Mouse (Mus musculus): ENCODE data around the gene Slc7a10. TPM values are rescaled to one million over a fixed set of nuclear protein-coding genes. Genes with fewer than 3 reads are reported as not detected.
"Not testable (repeated sequence)": the region's sequence is repeated elsewhere in the genome, so short reads cannot be mapped to it uniquely, and the experiment has no call there.

Gene Slc7a10
- total RNA-seq, 1 experiment: not detected

DNA sequence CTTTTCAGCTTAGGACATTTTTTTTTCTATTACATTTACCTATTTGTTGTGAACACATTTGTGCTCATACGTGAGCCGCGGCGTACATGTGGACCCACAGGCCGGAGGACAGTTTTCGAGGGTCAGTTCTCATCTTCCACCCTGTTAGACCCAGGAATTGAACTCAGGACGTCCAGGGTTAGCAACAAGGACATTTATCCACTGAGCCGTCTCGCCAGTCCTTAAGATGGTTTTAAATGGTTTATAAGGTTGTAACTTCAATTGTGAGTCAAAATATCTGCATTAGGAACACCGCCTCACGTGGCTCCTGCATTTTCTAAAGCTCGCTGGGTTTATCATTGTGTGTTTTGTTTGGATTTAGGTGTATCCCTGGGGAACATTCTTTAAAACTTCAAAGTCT, 47.7 kb downstream of the Slc7a10 start:
- Histone ChIP-seq H3K4me1 (ENCODE audit: control insufficient read depth in 2 of 2, insufficient read depth in 2 of 2, low read length in 2 of 2, poor library complexity in 1 of 2) (peaks cover 0 to 4% of the 10 kb centered on the region in 2 experiments; a peak in 1 of 4 replicates), H3K36me3 (ENCODE audit: control insufficient read depth, insufficient read depth, low read length, poor library complexity, severe bottlenecking) (no peaks in the 10 kb centered on the region), H3K9me3 (ENCODE audit: control insufficient read depth, insufficient read depth, low read depth, low read length) (no peaks in the 10 kb centered on the region), H3K27ac (ENCODE audit: insufficient read depth, low read depth, low read length, poor library complexity, severe bottlenecking) (no peak overlapping the region), H3K4me3 (ENCODE audit: insufficient read depth in 1 of 2, low read depth in 1 of 2, low read length in 2 of 2, poor library complexity in 1 of 2, severe bottlenecking in 1 of 2) (peak overlapping the region; percentile 58 to 63), H3K9ac (ENCODE audit: insufficient read depth, low read depth, low read length, poor library complexity, severe bottlenecking) (peak overlapping the region; percentile 70)
- DNase-seq (ENCODE audit: low read depth, low spot score): no peak
- in situ Hi-C loops (cut with MboI; ENCODE audit: low sequenced_read_pairs in 2 of 2, unreplicated experiment in 2 of 2): no loop called here
- TF ChIP-seq ZC3H11A (IDR thresholded peaks at IDR 0.05; ENCODE audit: borderline replicate concordance, low read depth, low read length) (no peak), HCFC1 (IDR thresholded peaks at IDR 0.05; ENCODE audit: borderline replicate concordance, insufficient read depth, low read length) (no peak), ZNF384 (IDR thresholded peaks at IDR 0.05; ENCODE audit: low read depth, low read length) (no peak), CHD2 (IDR thresholded peaks at IDR 0.05; ENCODE audit: low read depth, low read length) (no peak), MAFK (IDR thresholded peaks at IDR 0.05; ENCODE audit: insufficient read depth, low read depth, low read length) (no peak)

DNA sequence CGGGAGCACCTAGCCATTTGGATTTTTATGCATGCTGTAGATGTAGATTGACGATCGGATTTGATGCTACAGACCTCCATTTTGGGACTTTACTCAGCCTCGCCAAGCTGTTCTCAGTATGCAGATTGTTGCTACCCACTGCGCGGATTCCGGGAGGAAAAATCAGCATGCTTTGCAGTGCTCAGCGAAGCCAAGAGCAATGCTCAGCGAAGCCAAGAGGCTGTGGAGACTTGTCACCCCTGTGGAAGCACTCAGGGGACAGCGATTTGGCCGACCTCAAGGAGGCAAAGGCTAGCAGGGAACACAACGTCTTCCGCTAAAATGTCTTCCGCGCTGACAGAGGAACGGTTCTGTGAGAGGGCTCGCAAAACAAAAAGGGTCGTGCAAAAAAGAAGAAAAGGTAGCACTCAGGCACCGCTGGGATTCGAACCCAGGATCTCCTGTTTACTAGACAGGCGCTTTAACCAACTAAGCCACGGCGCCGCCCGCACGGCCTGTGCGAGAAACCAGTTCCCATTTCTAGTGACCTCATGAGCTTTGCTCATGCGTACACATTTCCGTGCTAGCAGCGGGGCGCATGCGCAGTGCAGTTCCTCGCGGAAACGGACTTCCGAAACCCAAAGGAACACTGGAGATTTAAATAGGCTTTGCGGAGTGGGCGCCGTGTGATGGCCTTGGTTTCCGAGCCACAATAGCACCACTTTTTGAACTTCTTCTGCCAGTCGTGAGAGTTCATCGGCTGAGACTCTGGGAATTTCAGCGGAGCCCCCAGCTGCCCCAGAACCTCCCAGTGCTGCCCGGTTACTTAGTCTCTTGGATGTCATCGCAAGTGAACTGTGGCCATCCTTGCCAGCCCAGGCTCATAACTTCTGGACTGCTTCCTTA, 48.4 kb downstream of the Slc7a10 start:
- Histone ChIP-seq H3K36me3 (ENCODE audit: control insufficient read depth, insufficient read depth, low read length, poor library complexity, severe bottlenecking) (no peaks in the 10 kb centered on the region), H3K9ac (ENCODE audit: insufficient read depth, low read depth, low read length, poor library complexity, severe bottlenecking) (peak overlapping the region; percentile 88), H3K27ac (ENCODE audit: insufficient read depth, low read depth, low read length, poor library complexity, severe bottlenecking) (peak overlapping the region; percentile 62; the same call in 1 of the 2 replicates), H3K9me3 (ENCODE audit: control insufficient read depth, insufficient read depth, low read depth, low read length) (no peaks in the 10 kb centered on the region), H3K4me1 (ENCODE audit: control insufficient read depth in 2 of 2, insufficient read depth in 2 of 2, low read length in 2 of 2, poor library complexity in 1 of 2) (peaks cover 0 to 4% of the 10 kb centered on the region in 2 experiments; a peak in 1 of 4 replicates), H3K4me3 (ENCODE audit: insufficient read depth in 1 of 2, low read depth in 1 of 2, low read length in 2 of 2, poor library complexity in 1 of 2, severe bottlenecking in 1 of 2) (peak overlapping the region; percentile 71 to 85)
- TF ChIP-seq MAFK (IDR thresholded peaks at IDR 0.05; ENCODE audit: insufficient read depth, low read depth, low read length) (peak; percentile 57), HCFC1 (IDR thresholded peaks at IDR 0.05; ENCODE audit: borderline replicate concordance, insufficient read depth, low read length) (peak; percentile 51; the same call in 1 of the 2 replicates), CHD2 (IDR thresholded peaks at IDR 0.05; ENCODE audit: low read depth, low read length) (no peak)
- DNase-seq (ENCODE audit: low read depth, low spot score): peak; percentile 91
- in situ Hi-C loops (cut with MboI; ENCODE audit: low sequenced_read_pairs in 2 of 2, unreplicated experiment in 2 of 2): no loop called here

DNA sequence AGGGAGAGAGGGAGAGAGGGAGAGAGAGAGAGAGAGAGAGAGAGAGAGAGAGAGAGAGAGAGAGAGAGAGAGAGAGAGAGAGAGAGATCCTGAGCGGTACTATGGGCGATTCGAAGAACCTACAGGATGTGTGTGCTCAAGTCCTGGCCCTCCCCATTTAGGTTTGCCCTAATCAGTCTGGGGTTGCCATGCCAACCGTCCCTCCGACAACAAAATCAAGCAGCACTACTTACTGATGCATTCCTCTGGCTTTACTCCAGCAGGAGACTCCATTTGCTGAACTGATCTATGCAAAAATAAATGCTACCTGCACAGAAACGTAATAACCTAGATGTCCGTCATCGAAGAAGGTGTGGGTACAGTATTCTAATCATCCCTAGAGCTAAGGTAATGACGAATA, 49.1 kb downstream of the Slc7a10 start:
- H3K9ac ChIP-seq (ENCODE audit: insufficient read depth, low read depth, low read length, poor library complexity, severe bottlenecking): peak overlapping the region; percentile 88; the same call in 1 of the 2 replicates
- in situ Hi-C loops (cut with MboI; ENCODE audit: low sequenced_read_pairs in 2 of 2, unreplicated experiment in 2 of 2): no loop called here
- peak; percentile 53 for DNase-seq (ENCODE audit: low read depth, low spot score)
- peaks cover 0 to 4% of the 10 kb centered on the region in 2 experiments; a peak in 1 of 4 replicates for H3K4me1 ChIP-seq (ENCODE audit: control insufficient read depth in 2 of 2, insufficient read depth in 2 of 2, low read length in 2 of 2, poor library complexity in 1 of 2)
- H3K4me3 ChIP-seq (ENCODE audit: insufficient read depth in 1 of 2, low read depth in 1 of 2, low read length in 2 of 2, poor library complexity in 1 of 2, severe bottlenecking in 1 of 2): peak overlapping the region; percentile 71 to 85
- no peaks in the 10 kb centered on the region for H3K36me3 ChIP-seq (ENCODE audit: control insufficient read depth, insufficient read depth, low read length, poor library complexity, severe bottlenecking)
- H3K27ac ChIP-seq (ENCODE audit: insufficient read depth, low read depth, low read length, poor library complexity, severe bottlenecking): no peak overlapping the region
- H3K9me3 ChIP-seq (ENCODE audit: control insufficient read depth, insufficient read depth, low read depth, low read length): no peaks in the 10 kb centered on the region
- TF ChIP-seq HCFC1 (IDR thresholded peaks at IDR 0.05; ENCODE audit: borderline replicate concordance, insufficient read depth, low read length) (no peak), ZC3H11A (IDR thresholded peaks at IDR 0.05; ENCODE audit: borderline replicate concordance, low read depth, low read length) (no peak), MAFK (IDR thresholded peaks at IDR 0.05; ENCODE audit: insufficient read depth, low read depth, low read length) (no peak), ZNF384 (IDR thresholded peaks at IDR 0.05; ENCODE audit: low read depth, low read length) (no peak), CHD2 (IDR thresholded peaks at IDR 0.05; ENCODE audit: low read depth, low read length) (no peak)

DNA sequence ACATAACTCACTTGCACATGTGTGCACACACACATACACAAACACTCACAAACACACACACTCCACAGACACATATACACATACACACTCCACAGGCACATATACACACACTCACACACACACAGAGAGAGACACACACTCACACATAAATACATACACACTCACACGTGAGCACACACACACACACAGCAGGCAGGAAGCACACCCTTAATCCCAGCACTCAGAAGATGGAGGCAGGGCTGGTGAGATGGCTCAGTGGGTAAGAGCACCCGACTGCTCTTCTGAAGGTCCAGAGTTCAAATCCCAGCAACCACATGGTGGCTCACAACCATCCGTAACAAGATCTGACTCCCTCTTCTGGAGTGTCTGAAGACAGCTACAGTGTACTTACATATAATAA, 51.8 kb downstream of the Slc7a10 start:
- in situ Hi-C loops (cut with MboI; ENCODE audit: low sequenced_read_pairs in 2 of 2, unreplicated experiment in 2 of 2); H3K27ac ChIP-seq (ENCODE audit: insufficient read depth, low read depth, low read length, poor library complexity, severe bottlenecking); H3K36me3 ChIP-seq (ENCODE audit: control insufficient read depth, insufficient read depth, low read length, poor library complexity, severe bottlenecking); H3K9ac ChIP-seq (ENCODE audit: insufficient read depth, low read depth, low read length, poor library complexity, severe bottlenecking); DNase-seq (ENCODE audit: low read depth, low spot score); H3K4me1 ChIP-seq (ENCODE audit: control insufficient read depth in 2 of 2, insufficient read depth in 2 of 2, low read length in 2 of 2, poor library complexity in 1 of 2); H3K9me3 ChIP-seq (ENCODE audit: control insufficient read depth, insufficient read depth, low read depth, low read length); H3K4me3 ChIP-seq (ENCODE audit: insufficient read depth in 1 of 2, low read depth in 1 of 2, low read length in 2 of 2, poor library complexity in 1 of 2, severe bottlenecking in 1 of 2): not testable (repeated sequence)

Other genes starting within 250 kb of the Slc7a10 start
- 12.8 and 14.0 TPM in 2 replicates for gene Cebpg, start 129.8 kb upstream of the Slc7a10 start, total RNA-seq (2012; rRNA removed)
- 2.0 and 2.5 TPM in 2 replicates for gene Cebpa, start 67.1 kb upstream of the Slc7a10 start, total RNA-seq (2012; rRNA removed)
- gene Lrp3, start 29.1 kb downstream of the Slc7a10 start, total RNA-seq (2012; rRNA removed): 3.1 and 3.7 TPM in 2 replicates
- 10.6 and 11.0 TPM in 2 replicates for gene Gpatch1, start 132.1 kb downstream of the Slc7a10 start, total RNA-seq (2012; rRNA removed)
- gene Rhpn2, start 147.8 kb downstream of the Slc7a10 start, total RNA-seq (2012; rRNA removed): 12.6 and 12.7 TPM in 2 replicates
- 7.0 and 7.1 TPM in 2 replicates for gene Faap24, start 210.5 kb downstream of the Slc7a10 start, total RNA-seq (2012; rRNA removed)
- gene Cep89, start 210.7 kb downstream of the Slc7a10 start, total RNA-seq (2012; rRNA removed): 15.3 and 22.5 TPM in 2 replicates